Mouse (Mus musculus) mesoderm, embryonic 11.5 days (tissue): ENCODE data around the gene Rab5if.
"Not testable (repeated sequence)": the region's sequence is repeated elsewhere in the genome, so short reads cannot be mapped to it uniquely, and the experiment has no call there.

Experiments used
- DNase-seq: peaks from one replicate; pipeline ENCODE4 v3.0.0-alpha.2; 2012; ENCODE audit warnings: low read depth, low spot score

Gene Rab5if

GRCm38 (mm10) chr2:156862772-156863486 lies at the start of gene Rab5if:
TSS of gene Rab5if (plus strand) at chr2:156863128.
- DNase-seq: peak; percentile 99

- DNase-seq: peak; percentile 74
These were observed 48.6 kb upstream of the Rab5if start for GRCm38 (mm10) chr2:156814344-156814801.

GRCm38 (mm10) chr2:156814893-156815292 lies 48.0 kb upstream of the Rab5if start:
- no peak for DNase-seq

GRCm38 (mm10) chr2:156815412-156815811 lies 47.5 kb upstream of the Rab5if start:
- no peak for DNase-seq

- DNase-seq: no peak
These were observed 46.8 kb upstream of the Rab5if start for GRCm38 (mm10) chr2:156816116-156816515.

- not testable (repeated sequence) for DNase-seq
These were observed 37.8 kb upstream of the Rab5if start for GRCm38 (mm10) chr2:156825128-156825527.

- no peak for DNase-seq
These were observed 28.6 kb upstream of the Rab5if start for GRCm38 (mm10) chr2:156834336-156834735.

GRCm38 (mm10) chr2:156838839-156839238 lies 24.1 kb upstream of the Rab5if start:
- no peak for DNase-seq

GRCm38 (mm10) chr2:156839319-156840191 lies 23.4 kb upstream of the Rab5if start, which contains the start of gene Tgif2:
TSS of gene Tgif2 (plus strand) at chr2:156840007.
- peak; percentile 97 for DNase-seq

- DNase-seq: peak; percentile 71
These were observed 22.5 kb upstream of the Rab5if start for GRCm38 (mm10) chr2:156840301-156841027.

- peak; percentile 83 for DNase-seq
These were observed 21.7 kb upstream of the Rab5if start for GRCm38 (mm10) chr2:156841028-156841840.

- peak; percentile 56 for DNase-seq
These were observed 20.9 kb upstream of the Rab5if start for GRCm38 (mm10) chr2:156841841-156842706.

- no peak for DNase-seq
These were observed 20.2 kb upstream of the Rab5if start for GRCm38 (mm10) chr2:156842711-156843110.

GRCm38 (mm10) chr2:156843331-156843730 lies 19.6 kb upstream of the Rab5if start:
- DNase-seq: no peak

- peak; percentile 37 for DNase-seq
These were observed 18.2 kb upstream of the Rab5if start for GRCm38 (mm10) chr2:156844715-156845114.

- no peak for DNase-seq
These were observed 15.3 kb upstream of the Rab5if start for GRCm38 (mm10) chr2:156847653-156848052.

GRCm38 (mm10) chr2:156848526-156849182 lies 14.3 kb upstream of the Rab5if start:
- no peak for DNase-seq

GRCm38 (mm10) chr2:156850505-156850904 lies 12.4 kb upstream of the Rab5if start:
- DNase-seq: no peak

GRCm38 (mm10) chr2:156853584-156853983 lies 9.3 kb upstream of the Rab5if start:
- DNase-seq: not testable (repeated sequence)
